Mouse (Mus musculus) lung, postnatal 0 days (tissue): ENCODE results near the gene Pef1. TPM values are rescaled to one million over a fixed set of nuclear protein-coding genes. Genes with fewer than 3 reads are reported as not detected.

Experiments
- ATAC-seq: fragments of 200-750 bp; cut with Nextera tagmentation; 2 replicates; pipeline ENCODE4 v1.8.0; 2017; ENCODE audit warnings: moderate library complexity
- DNase-seq: peaks from one replicate; pipeline ENCODE4 v3.0.0-alpha.2; 2016; ENCODE audit warnings: low spot score
- H3K27ac ChIP-seq: fragments of 300-500 bp; sonication (generic); 2 replicates; pipeline ENCODE4 v1.5.1; 2014; ENCODE audit warnings: antibody characterized with exemption, mild to moderate bottlenecking, low read length, mixed read lengths
- H3K27me3 ChIP-seq: fragments of 300-500 bp; sonication (generic); replicated peaks from 2 replicates; pipeline ENCODE4 v1.6.1; 2014; ENCODE audit warnings: low read length, mixed read lengths; ENCODE audit not compliant: insufficient read depth
- H3K36me3 ChIP-seq: fragments of 300-500 bp; sonication (generic); 2 replicates; pipeline ENCODE4 v1.6.1; 2014; ENCODE audit warnings: low read length, mixed read lengths; ENCODE audit not compliant: insufficient read depth
- H3K4me1 ChIP-seq: fragments of 300-500 bp; sonication (generic); 2 replicates; pipeline ENCODE4 v1.6.1; 2014; ENCODE audit warnings: antibody characterized with exemption, low read depth, low read length, mixed read lengths; ENCODE audit not compliant: insufficient read depth
- H3K4me2 ChIP-seq: fragments of 300-500 bp; sonication (generic); replicated peaks from 2 replicates; pipeline ENCODE4 v1.6.1; 2014; ENCODE audit warnings: low read depth, mild to moderate bottlenecking, low read length, moderate library complexity, mixed read lengths
- H3K4me3 ChIP-seq: fragments of 300-500 bp; sonication (generic); 2 replicates; pipeline ENCODE4 v1.5.1; 2014; ENCODE audit warnings: low read depth, low read length
- H3K9ac ChIP-seq: fragments of 300-500 bp; sonication (generic); replicated peaks from 2 replicates; pipeline ENCODE4 v1.6.1; 2014; ENCODE audit warnings: low read depth, mild to moderate bottlenecking
- H3K9me3 ChIP-seq: fragments of 300-500 bp; sonication (generic); 2 replicates; pipeline ENCODE4 v1.6.1; 2016; ENCODE audit warnings: low read length, mixed read lengths
- CTCF ChIP-seq: IDR thresholded peaks from 2 replicates; pipeline ENCODE4 v1.5.1; 2016; ENCODE audit warnings: antibody characterized with exemption, mild to moderate bottlenecking
- EP300 ChIP-seq: IDR thresholded peaks from 2 replicates; pipeline ENCODE4 v1.6.1; 2016; ENCODE audit warnings: antibody characterized with exemption, mild to moderate bottlenecking, control low read depth
- WGBS: fragments of 180-500 bp; shearing (Covaris S2); extraction: QIAGEN DNeasy Blood & Tissue Kit; methylation state at CpG from one replicate; pipeline ENCODE4 v1.1.7; 2014; 5-methylcytosine and 5-hydroxymethylcytosine counted together
- polyA plus RNA-seq: library from polyadenylated mRNA; unstranded; fragments of >200 nt; fragmentation: Nextera tagmentation; extraction: Ambion mirVana; gene quantifications from 2 replicates; pipeline ENCODE4 v1.2.1, GENCODE M21; 2015

The Pef1 gene
- polyA plus RNA-seq, 1 experiment from 2014 or later: 84.6 TPM

DNA sequence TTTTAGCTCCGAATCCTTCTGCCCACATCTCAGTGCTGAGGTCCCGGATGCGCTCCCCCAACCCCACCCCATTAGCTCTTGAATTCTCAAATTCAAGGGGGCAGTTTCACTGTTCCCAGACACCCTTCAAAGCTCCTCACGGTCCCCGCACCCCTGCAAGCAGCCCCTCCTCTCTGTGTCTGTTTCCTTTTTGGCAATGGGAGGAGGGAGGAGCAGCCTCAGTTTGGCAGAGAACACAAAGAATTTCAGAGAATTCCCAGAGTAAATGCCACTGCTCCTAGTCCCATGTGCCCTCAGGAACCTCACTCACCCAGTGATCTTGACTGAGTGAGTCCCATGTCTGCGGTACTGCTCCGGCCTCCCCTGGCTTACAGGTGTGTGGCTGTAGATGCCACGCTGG lies 64.2 kb downstream of the Pef1 start:
- TF ChIP-seq EP300 (no peak), CTCF (no peak)
- Histone ChIP-seq H3K9ac (no peak overlapping the region), H3K4me3 (no peak overlapping the region), H3K27me3 (no peaks in the 10 kb centered on the region), H3K4me2 (0 out of 2 replicates have a peak overlapping the region, but pooled peaks have one; percentile 5), H3K27ac (no peak overlapping the region), H3K36me3 (peaks cover 15% of the 10 kb centered on the region; the same call in 1 of the 2 replicates), H3K9me3 (no peaks in the 10 kb centered on the region), H3K4me1 (peaks cover 34% of the 10 kb centered on the region)
- WGBS: 48% methylated on average over 8 of the region's 8 CpGs
- ATAC-seq: no peak
- no peak for DNase-seq

DNA sequence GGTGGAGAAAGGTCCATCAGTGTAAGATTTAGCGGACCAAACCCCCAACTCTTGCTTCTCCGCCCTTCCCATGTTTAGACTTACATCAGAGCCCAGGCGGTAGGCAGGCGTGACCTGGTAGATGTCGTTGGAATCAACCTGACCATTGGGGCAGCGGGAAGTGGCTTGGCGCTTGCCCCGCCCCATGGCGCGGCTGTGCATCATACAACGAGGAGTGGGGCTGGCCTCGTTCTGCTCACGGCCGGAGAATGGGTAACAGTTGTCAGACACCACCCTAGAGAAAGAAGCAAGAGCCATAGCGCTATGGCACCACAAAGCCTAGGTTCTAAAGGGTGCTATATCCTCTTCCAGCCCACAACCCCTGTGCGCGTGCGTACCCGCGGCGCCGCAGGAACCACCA lies 65.0 kb downstream of the Pef1 start:
- 56% methylated on average over 22 of the region's 22 CpGs for WGBS
- no peaks in the 10 kb centered on the region for H3K27me3 ChIP-seq
- TF ChIP-seq CTCF: no peak
- TF ChIP-seq EP300: no peak
- H3K9me3 ChIP-seq: no peaks in the 10 kb centered on the region
- DNase-seq (no peak), ATAC-seq (no peak)
- H3K27ac ChIP-seq: peak overlapping the region; percentile 54; the same call in 1 of the 2 replicates
- H3K4me3 ChIP-seq: no peak overlapping the region
- H3K4me1 ChIP-seq: peaks cover 37% of the 10 kb centered on the region
- H3K9ac ChIP-seq: no peak overlapping the region
- H3K36me3 ChIP-seq: peaks cover 15% of the 10 kb centered on the region; the same call in 1 of the 2 replicates
- peak overlapping the region; percentile 38; the same call in 1 of the 2 replicates for H3K4me2 ChIP-seq

DNA sequence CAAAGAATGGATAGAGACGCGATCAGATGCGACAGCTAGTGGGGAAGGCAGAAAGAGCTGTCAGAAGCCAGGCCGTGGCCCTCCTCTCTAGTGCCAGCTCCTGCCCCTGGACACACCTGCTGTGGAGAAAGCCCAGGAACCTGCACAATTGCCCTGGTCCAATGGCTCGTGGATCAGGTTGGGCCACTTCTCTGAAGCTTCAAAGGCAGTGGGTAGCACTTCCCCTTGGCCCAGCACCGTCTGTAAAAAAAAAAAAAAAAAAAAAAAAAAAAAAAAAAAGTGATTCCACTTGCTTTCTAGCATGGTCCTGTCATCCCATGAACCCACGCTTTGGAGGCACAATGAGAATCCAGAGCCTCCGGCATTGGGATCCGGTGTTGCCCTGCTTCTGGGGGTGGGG lies 65.5 kb downstream of the Pef1 start:
- H3K36me3 ChIP-seq: peaks cover 15% of the 10 kb centered on the region; the same call in 1 of the 2 replicates
- H3K27ac ChIP-seq: peak overlapping the region; percentile 78
- H3K4me2 ChIP-seq: peak overlapping the region; percentile 38
- no peak overlapping the region for H3K4me3 ChIP-seq
- no peaks in the 10 kb centered on the region for H3K9me3 ChIP-seq
- peak; percentile 3 for ATAC-seq
- WGBS: 28% methylated on average over 9 of the region's 9 CpGs
- no peaks in the 10 kb centered on the region for H3K27me3 ChIP-seq
- TF ChIP-seq CTCF (no peak), EP300 (no peak; the same call in 1 of the 2 replicates)
- peaks cover 41% of the 10 kb centered on the region for H3K4me1 ChIP-seq
- DNase-seq: peak; percentile 62
- no peak overlapping the region for H3K9ac ChIP-seq

DNA sequence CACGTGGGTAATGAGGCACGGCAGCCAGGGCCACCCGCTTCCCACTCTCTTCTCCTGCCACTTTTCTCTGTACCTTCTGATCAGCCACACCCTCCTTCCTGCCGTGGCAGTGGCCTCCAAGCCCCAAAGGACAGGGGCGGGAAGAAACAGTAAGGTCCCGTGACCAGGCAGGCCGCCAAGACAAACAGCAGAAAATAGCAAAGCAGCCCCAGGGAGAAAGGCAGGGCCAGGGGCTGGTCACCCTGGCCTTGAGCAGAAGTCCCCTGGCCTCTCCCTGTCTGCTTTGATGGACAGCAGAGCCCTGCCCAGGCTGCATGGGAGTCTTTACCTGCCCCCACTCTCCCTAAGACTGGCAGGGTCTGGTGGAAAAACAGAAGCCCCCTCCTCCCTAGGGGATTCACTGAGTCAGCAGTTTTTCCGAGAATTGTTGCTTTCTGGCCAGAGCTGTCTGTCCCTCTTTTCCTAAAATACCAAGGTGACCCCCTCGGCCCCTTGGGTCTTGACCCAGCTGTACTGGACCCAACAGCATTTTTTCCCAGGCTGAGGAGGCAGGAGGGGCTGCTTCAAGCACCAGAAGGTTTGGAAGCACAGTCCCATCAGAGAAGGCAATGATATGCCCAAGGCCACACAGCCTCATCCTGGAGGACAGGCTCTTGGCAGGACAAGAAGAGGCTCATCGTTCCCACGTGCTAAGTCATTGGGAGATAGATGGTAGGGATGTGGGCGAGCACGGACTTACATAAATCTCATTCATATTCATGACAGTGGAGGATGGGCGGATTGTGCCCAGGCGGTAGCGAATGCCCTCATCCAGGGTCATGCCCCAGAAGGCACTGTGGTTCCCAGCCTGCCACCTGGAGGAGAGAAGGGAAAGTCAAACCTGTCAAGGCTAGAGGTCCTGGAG lies 66.2 kb downstream of the Pef1 start:
- Histone ChIP-seq H3K9ac (no peak overlapping the region), H3K4me1 (peaks cover 39% of the 10 kb centered on the region), H3K27ac (peak overlapping the region; percentile 78), H3K4me2 (peak overlapping the region; percentile 38), H3K27me3 (no peaks in the 10 kb centered on the region), H3K4me3 (no peak overlapping the region), H3K36me3 (peaks cover 15% of the 10 kb centered on the region; the same call in 1 of the 2 replicates), H3K9me3 (no peaks in the 10 kb centered on the region)
- ATAC-seq (peak; percentile 75), DNase-seq (peak; percentile 95)
- TF ChIP-seq CTCF (peak; percentile 44), EP300 (peak; percentile 24)
- WGBS: 30% methylated on average over 15 of the region's 16 CpGs

DNA sequence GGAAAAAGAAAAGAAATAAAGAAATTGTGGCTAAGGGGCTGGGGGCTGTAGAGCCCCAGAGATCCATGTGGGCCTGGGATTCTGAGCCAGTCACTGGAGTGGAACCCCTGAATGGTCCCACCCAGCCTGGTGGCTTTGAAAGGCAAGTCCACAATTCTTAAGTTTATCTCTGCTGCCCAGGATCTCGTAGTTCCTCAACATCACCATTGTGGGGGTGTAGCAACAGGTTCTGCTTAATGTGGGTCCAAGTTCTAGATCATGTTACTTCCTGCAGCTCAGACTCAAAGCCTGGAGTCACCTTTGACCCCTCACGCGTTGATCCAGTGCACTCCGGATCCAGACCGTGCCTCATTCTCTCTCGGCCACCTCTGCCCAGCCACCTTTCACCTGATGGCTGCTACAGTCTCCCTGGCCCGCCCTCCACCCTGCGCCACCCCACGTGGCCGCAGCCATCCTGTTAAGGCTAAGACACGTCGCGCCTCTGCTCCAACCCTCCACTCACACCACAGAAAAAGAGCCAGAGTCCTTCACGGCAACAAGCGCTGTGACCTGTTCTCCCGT lies 67.1 kb downstream of the Pef1 start:
- no peak for DNase-seq
- Histone ChIP-seq H3K27ac (no peak overlapping the region), H3K4me3 (no peak overlapping the region), H3K4me1 (peaks cover 43% of the 10 kb centered on the region), H3K9ac (no peak overlapping the region), H3K9me3 (no peaks in the 10 kb centered on the region), H3K4me2 (no peak overlapping the region), H3K36me3 (peaks cover 15% of the 10 kb centered on the region; the same call in 1 of the 2 replicates), H3K27me3 (no peaks in the 10 kb centered on the region)
- ATAC-seq: no peak
- no peak for TF ChIP-seq CTCF
- TF ChIP-seq EP300: no peak
- 78% methylated on average over 16 of the region's 16 CpGs for WGBS

DNA sequence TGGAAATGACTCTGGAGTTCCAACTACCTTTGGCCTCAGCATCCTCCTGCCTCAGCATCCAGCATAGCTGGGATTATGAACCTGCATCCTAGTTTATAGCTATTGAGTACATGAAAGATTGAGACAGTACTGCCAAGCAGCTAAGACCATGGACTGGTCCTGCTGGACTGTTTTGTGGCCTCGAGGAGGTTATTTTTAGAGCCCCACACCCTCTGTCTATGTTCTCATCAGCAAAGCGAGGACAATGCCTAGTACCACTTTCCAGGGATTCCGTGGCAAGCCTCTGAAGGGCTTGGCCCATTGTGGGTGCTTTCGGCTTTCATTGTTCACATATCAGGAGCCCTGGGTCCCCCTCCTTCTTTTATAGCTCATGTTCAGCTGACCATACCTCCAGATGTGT lies 68.0 kb downstream of the Pef1 start:
- no peaks in the 10 kb centered on the region for H3K27me3 ChIP-seq
- H3K4me2 ChIP-seq: no peak overlapping the region
- no peak for TF ChIP-seq CTCF
- no peak for TF ChIP-seq EP300
- peaks cover 47% of the 10 kb centered on the region for H3K4me1 ChIP-seq
- peaks cover 15% of the 10 kb centered on the region; the same call in 1 of the 2 replicates for H3K36me3 ChIP-seq
- WGBS: 54% methylated on average over 4 of the region's 4 CpGs
- no peaks in the 10 kb centered on the region for H3K9me3 ChIP-seq
- no peak overlapping the region for H3K4me3 ChIP-seq
- no peak overlapping the region for H3K27ac ChIP-seq
- ATAC-seq: no peak
- H3K9ac ChIP-seq: no peak overlapping the region
- DNase-seq: no peak
